Mouse (Mus musculus): ENCODE measurements around the gene Sema6c. TPM values are rescaled to one million over a fixed set of nuclear protein-coding genes. Genes with fewer than 3 reads are reported as not detected.
A peak's percentile ranks its signal among the peaks of the same experiment; 100 is the strongest.
"Not testable (repeated sequence)": the region's sequence is repeated elsewhere in the genome, so short reads cannot be mapped to it uniquely, and the experiment has no call there.

The Sema6c gene
- polyA plus RNA-seq (2015; fragmentation: Nextera tagmentation; extraction: Ambion mirVana), result 2.0 and 3.5 TPM in 2 replicates

GRCm38 (mm10) chr3:95159987-95160963, at the start of gene Sema6c:
TSS of gene Sema6c (plus strand) at chr3:95160457.
- H3K9ac ChIP-seq, result peak within 1 kb of the TSS; percentile 74
- H3K36me3 ChIP-seq, result no peaks in the 10 kb centered on the region
- H3K4me3 ChIP-seq, result peak within 1 kb of the TSS; percentile 79
- WGBS, result under 1% methylated on average over 66 of the region's 66 CpGs
- H3K9me3 ChIP-seq (replicated peaks), result no peaks in the 10 kb centered on the region
- 0 out of 2 replicates have a peak, but pooled peaks cover 7% of the 10 kb centered on the region for H3K27me3 ChIP-seq
- peak; percentile 97 for ATAC-seq (replicated peaks; ENCODE audit: insufficient number of reproducible peaks, insufficient read depth, low FRiP score, low read depth)
- peaks cover 49% of the 10 kb centered on the region for H3K4me1 ChIP-seq (replicated peaks)
- H3K4me2 ChIP-seq, result peak within 1 kb of the TSS; percentile 98
- H3K27ac ChIP-seq, result peak within 1 kb of the TSS; percentile 41; the same call in 1 of the 2 replicates

GRCm38 (mm10) chr3:95110911-95111726, 49.1 kb upstream of the Sema6c start, which contains the start of gene Vps72:
TSS of gene Vps72 (plus strand) at chr3:95111022.
- Histone ChIP-seq H3K4me2 (peak within 1 kb of the TSS; percentile 57), H3K9me3 (replicated peaks) (no peaks in the 10 kb centered on the region), H3K4me1 (replicated peaks) (peaks cover 18% of the 10 kb centered on the region), H3K4me3 (peak within 1 kb of the TSS; percentile 86), H3K27me3 (no peaks in the 10 kb centered on the region), H3K9ac (peak within 1 kb of the TSS; percentile 85), H3K27ac (peak within 1 kb of the TSS; percentile 98), H3K36me3 (0 out of 2 replicates have a peak, but pooled peaks cover 12% of the 10 kb centered on the region)
- peak; percentile 65 for ATAC-seq (replicated peaks; ENCODE audit: insufficient number of reproducible peaks, insufficient read depth, low FRiP score, low read depth)
- under 1% methylated on average over 54 of the region's 54 CpGs for WGBS

- WGBS, result 96% methylated on average over 1 of the region's 1 CpGs
- H3K4me3 ChIP-seq, result no peak overlapping the region
- H3K4me2 ChIP-seq, result no peak overlapping the region
- H3K9me3 ChIP-seq (replicated peaks), result no peaks in the 10 kb centered on the region
- H3K9ac ChIP-seq, result no peak overlapping the region
- H3K27ac ChIP-seq, result no peak overlapping the region
- H3K4me1 ChIP-seq (replicated peaks), result peaks cover 18% of the 10 kb centered on the region
- H3K36me3 ChIP-seq, result peaks cover 15% of the 10 kb centered on the region; the same call in 1 of the 2 replicates
- ATAC-seq (replicated peaks; ENCODE audit: insufficient number of reproducible peaks, insufficient read depth, low FRiP score, low read depth), result no peak
- H3K27me3 ChIP-seq, result no peaks in the 10 kb centered on the region
Measured at GRCm38 (mm10) chr3:95112760-95113159, 47.5 kb upstream of the Sema6c start.

- Histone ChIP-seq H3K9ac (no peak overlapping the region), H3K4me1 (replicated peaks) (0 out of 2 replicates have a peak, but pooled peaks cover 4% of the 10 kb centered on the region), H3K36me3 (peaks cover 62% of the 10 kb centered on the region), H3K4me2 (no peak overlapping the region), H3K9me3 (replicated peaks) (no peaks in the 10 kb centered on the region), H3K27ac (no peak overlapping the region), H3K4me3 (no peak overlapping the region), H3K27me3 (no peaks in the 10 kb centered on the region)
- no peak for ATAC-seq (replicated peaks; ENCODE audit: insufficient number of reproducible peaks, insufficient read depth, low FRiP score, low read depth)
- 88% methylated on average over 2 of the region's 2 CpGs for WGBS
Measured at GRCm38 (mm10) chr3:95117751-95118150, 42.5 kb upstream of the Sema6c start.

- Histone ChIP-seq H3K4me2 (no peak overlapping the region), H3K36me3 (peaks cover 49% of the 10 kb centered on the region), H3K4me3 (no peak overlapping the region), H3K27me3 (no peaks in the 10 kb centered on the region), H3K9ac (no peak overlapping the region), H3K27ac (peak overlapping the region; percentile 75), H3K9me3 (replicated peaks) (no peaks in the 10 kb centered on the region), H3K4me1 (replicated peaks) (peaks cover 21% of the 10 kb centered on the region)
- peak; percentile 30; the same call in 1 of the 2 replicates for ATAC-seq (replicated peaks; ENCODE audit: insufficient number of reproducible peaks, insufficient read depth, low FRiP score, low read depth)
- WGBS, result 58% methylated on average over 6 of the region's 6 CpGs
Measured at GRCm38 (mm10) chr3:95121580-95121979, 38.7 kb upstream of the Sema6c start.

- Histone ChIP-seq H3K4me1 (replicated peaks) (peaks cover 21% of the 10 kb centered on the region), H3K4me2 (peak within 1 kb of the TSS; percentile 10; the same call in 1 of the 2 replicates), H3K27ac (peak within 1 kb of the TSS; percentile 66), H3K36me3 (peaks cover 37% of the 10 kb centered on the region), H3K4me3 (no peak within 1 kb of the TSS), H3K9ac (no peak within 1 kb of the TSS), H3K27me3 (no peaks in the 10 kb centered on the region), H3K9me3 (replicated peaks) (no peaks in the 10 kb centered on the region)
- no peak for ATAC-seq (replicated peaks; ENCODE audit: insufficient number of reproducible peaks, insufficient read depth, low FRiP score, low read depth)
- WGBS, result 57% methylated on average over 6 of the region's 6 CpGs
Measured at GRCm38 (mm10) chr3:95124246-95124645, 36.0 kb upstream of the Sema6c start, which contains the start of gene Tmod4. TSS of gene Tmod4 (plus strand) at chr3:95124476.

GRCm38 (mm10) chr3:95124972-95125371, 35.3 kb upstream of the Sema6c start:
- Histone ChIP-seq H3K9me3 (replicated peaks) (no peaks in the 10 kb centered on the region), H3K4me1 (replicated peaks) (peaks cover 21% of the 10 kb centered on the region), H3K4me2 (peak overlapping the region; percentile 10; the same call in 1 of the 2 replicates), H3K27ac (peak overlapping the region; percentile 66), H3K4me3 (no peak overlapping the region), H3K36me3 (peaks cover 30% of the 10 kb centered on the region), H3K27me3 (no peaks in the 10 kb centered on the region), H3K9ac (no peak overlapping the region)
- 4% methylated on average over 5 of the region's 5 CpGs for WGBS
- ATAC-seq (replicated peaks; ENCODE audit: insufficient number of reproducible peaks, insufficient read depth, low FRiP score, low read depth), result peak; percentile 56

- ATAC-seq (replicated peaks; ENCODE audit: insufficient number of reproducible peaks, insufficient read depth, low FRiP score, low read depth), result no peak
- Histone ChIP-seq H3K27me3 (no peaks in the 10 kb centered on the region), H3K27ac (no peak overlapping the region), H3K9me3 (replicated peaks) (no peaks in the 10 kb centered on the region), H3K4me2 (no peak overlapping the region), H3K4me3 (no peak overlapping the region), H3K4me1 (replicated peaks) (peaks cover 22% of the 10 kb centered on the region), H3K9ac (no peak overlapping the region), H3K36me3 (peaks cover 18% of the 10 kb centered on the region)
- WGBS, result 45% methylated on average over 6 of the region's 6 CpGs
Measured at GRCm38 (mm10) chr3:95129226-95129651, 31.0 kb upstream of the Sema6c start.

- ATAC-seq (replicated peaks; ENCODE audit: insufficient number of reproducible peaks, insufficient read depth, low FRiP score, low read depth), result no peak
- H3K36me3 ChIP-seq, result peaks cover 18% of the 10 kb centered on the region
- no peak overlapping the region for H3K4me3 ChIP-seq
- no peaks in the 10 kb centered on the region for H3K27me3 ChIP-seq
- peaks cover 17% of the 10 kb centered on the region for H3K4me1 ChIP-seq (replicated peaks)
- no peak overlapping the region for H3K4me2 ChIP-seq
- no peak overlapping the region for H3K27ac ChIP-seq
- no peaks in the 10 kb centered on the region for H3K9me3 ChIP-seq (replicated peaks)
- WGBS, result 85% methylated on average over 5 of the region's 5 CpGs
- H3K9ac ChIP-seq, result no peak overlapping the region
Measured at GRCm38 (mm10) chr3:95130081-95130480, 30.2 kb upstream of the Sema6c start.

- H3K4me1 ChIP-seq (replicated peaks), result peaks cover 21% of the 10 kb centered on the region
- not testable (repeated sequence) for H3K27me3 ChIP-seq; H3K27ac ChIP-seq; H3K4me2 ChIP-seq; H3K9me3 ChIP-seq (replicated peaks); H3K4me3 ChIP-seq; ATAC-seq (replicated peaks; ENCODE audit: insufficient number of reproducible peaks, insufficient read depth, low FRiP score, low read depth); H3K9ac ChIP-seq
- H3K36me3 ChIP-seq, result peaks cover 18% of the 10 kb centered on the region
- WGBS, result 86% methylated on average over 2 of the region's 2 CpGs
Measured at GRCm38 (mm10) chr3:95132389-95132788, 27.9 kb upstream of the Sema6c start.

GRCm38 (mm10) chr3:95133176-95133575, 27.1 kb upstream of the Sema6c start:
- H3K4me1 ChIP-seq (replicated peaks), result peaks cover 21% of the 10 kb centered on the region
- peaks cover 18% of the 10 kb centered on the region for H3K36me3 ChIP-seq
- H3K4me2 ChIP-seq, result peak overlapping the region; percentile 92
- peak overlapping the region; percentile 81 for H3K9ac ChIP-seq
- peak overlapping the region; percentile 74 for H3K4me3 ChIP-seq
- H3K27me3 ChIP-seq, result no peaks in the 10 kb centered on the region
- 49% methylated on average over 11 of the region's 11 CpGs for WGBS
- no peaks in the 10 kb centered on the region for H3K9me3 ChIP-seq (replicated peaks)
- peak overlapping the region; percentile 80 for H3K27ac ChIP-seq
- peak; percentile 10; the same call in 1 of the 2 replicates for ATAC-seq (replicated peaks; ENCODE audit: insufficient number of reproducible peaks, insufficient read depth, low FRiP score, low read depth)
